Mouse (Mus musculus): ENCODE results near the gene Gm12253.

The Gm12253 gene

GRCm38 (mm10) chr11:58432259-58432658, at the start of gene Gm12253:
Gene Gm12253 (plus strand): TSS chr11:58432559.
- no peak for DNase-seq (ENCODE audit: low spot score)

GRCm38 (mm10) chr11:58399985-58400645, 32.2 kb upstream of the Gm12253 start:
- no peak for DNase-seq (ENCODE audit: low spot score)

GRCm38 (mm10) chr11:58400655-58401054, 31.7 kb upstream of the Gm12253 start:
- no peak for DNase-seq (ENCODE audit: low spot score)

GRCm38 (mm10) chr11:58408066-58408465, 24.3 kb upstream of the Gm12253 start:
- no peak for DNase-seq (ENCODE audit: low spot score)

- DNase-seq (ENCODE audit: low spot score): no peak
Observed at GRCm38 (mm10) chr11:58418336-58418735, 14.0 kb upstream of the Gm12253 start.

GRCm38 (mm10) chr11:58420815-58421214, 11.5 kb upstream of the Gm12253 start, which contains the start of gene 1810065E05Rik:
Gene 1810065E05Rik (plus strand): TSS chr11:58421111.
- DNase-seq (ENCODE audit: low spot score): no peak

GRCm38 (mm10) chr11:58437866-58438265, 5.5 kb downstream of the Gm12253 start:
- DNase-seq (ENCODE audit: low spot score): no peak

GRCm38 (mm10) chr11:58452759-58453158, 20.4 kb downstream of the Gm12253 start, which contains the start of gene Lypd9:
Gene Lypd9 (minus strand): TSS chr11:58452923.
- DNase-seq (ENCODE audit: low spot score): no peak

GRCm38 (mm10) chr11:58453592-58453991, 21.2 kb downstream of the Gm12253 start:
- DNase-seq (ENCODE audit: low spot score): no peak

GRCm38 (mm10) chr11:58462170-58462569, 29.8 kb downstream of the Gm12253 start, which contains the start of gene Olfr30:
Gene Olfr30 (minus strand): TSS chr11:58462270.
- DNase-seq (ENCODE audit: low spot score): no peak

Data from retina, embryonic 14.5 days (tissue).